Mouse (Mus musculus) frontal cortex, postnatal 10 days (tissue): ENCODE data around the gene Rbm20.

Experiments
- DNase-seq, 2 experiments: peaks; one replicate each; pipeline ENCODE4 v3.0.0; 2022; ENCODE audit warnings: low spot score in 2 of 2, mixed read lengths in 1 of 2

The Rbm20 gene

GRCm38 (mm10) chr19:53810584-53810983 lies 133.5 kb downstream of the Rbm20 start:
- DNase-seq: no peak

DNA sequence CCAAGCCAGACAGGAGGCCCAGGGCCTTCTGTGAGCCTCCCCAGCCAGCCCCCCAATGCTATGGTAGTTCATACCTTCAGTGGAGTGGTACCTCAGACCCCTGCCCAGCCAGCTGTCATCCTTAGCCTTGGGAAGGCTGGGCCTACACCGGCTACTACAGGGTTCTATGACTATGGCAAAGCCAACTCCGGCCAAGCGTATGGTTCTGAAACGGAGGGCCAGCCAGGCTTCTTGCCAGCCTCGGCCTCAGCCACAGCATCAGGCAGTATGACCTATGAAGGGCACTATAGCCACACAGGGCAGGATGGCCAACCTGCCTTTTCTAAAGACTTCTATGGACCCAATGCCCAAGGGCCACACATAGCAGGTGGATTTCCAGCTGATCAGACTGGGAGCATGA lies 136.5 kb downstream of the Rbm20 start:
- no peak for DNase-seq

- DNase-seq: no peak
Measured at GRCm38 (mm10) chr19:53815714-53816113, 138.6 kb downstream of the Rbm20 start.

DNA sequence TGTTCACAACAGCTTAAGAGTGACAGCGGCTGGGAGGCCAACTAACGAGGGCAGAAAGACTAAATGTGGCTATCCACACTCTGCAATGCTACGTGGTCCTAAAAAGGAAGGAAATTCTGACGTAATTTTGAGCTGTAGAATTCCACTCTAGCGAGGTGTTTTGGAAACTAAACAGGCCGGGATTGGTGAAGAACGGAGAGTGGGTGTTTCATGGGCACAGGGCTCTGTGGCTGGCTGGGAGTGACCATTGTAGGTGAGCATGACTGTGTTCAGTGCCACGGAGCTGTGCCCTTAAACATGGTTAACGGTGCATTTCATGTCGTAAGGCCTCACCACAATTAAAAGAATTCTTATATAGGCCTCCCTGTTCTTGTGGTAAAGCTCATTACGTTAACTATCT lies 139.1 kb downstream of the Rbm20 start:
- DNase-seq: no peak

GRCm38 (mm10) chr19:53819299-53819698 lies 142.2 kb downstream of the Rbm20 start:
- DNase-seq: no peak

DNA sequence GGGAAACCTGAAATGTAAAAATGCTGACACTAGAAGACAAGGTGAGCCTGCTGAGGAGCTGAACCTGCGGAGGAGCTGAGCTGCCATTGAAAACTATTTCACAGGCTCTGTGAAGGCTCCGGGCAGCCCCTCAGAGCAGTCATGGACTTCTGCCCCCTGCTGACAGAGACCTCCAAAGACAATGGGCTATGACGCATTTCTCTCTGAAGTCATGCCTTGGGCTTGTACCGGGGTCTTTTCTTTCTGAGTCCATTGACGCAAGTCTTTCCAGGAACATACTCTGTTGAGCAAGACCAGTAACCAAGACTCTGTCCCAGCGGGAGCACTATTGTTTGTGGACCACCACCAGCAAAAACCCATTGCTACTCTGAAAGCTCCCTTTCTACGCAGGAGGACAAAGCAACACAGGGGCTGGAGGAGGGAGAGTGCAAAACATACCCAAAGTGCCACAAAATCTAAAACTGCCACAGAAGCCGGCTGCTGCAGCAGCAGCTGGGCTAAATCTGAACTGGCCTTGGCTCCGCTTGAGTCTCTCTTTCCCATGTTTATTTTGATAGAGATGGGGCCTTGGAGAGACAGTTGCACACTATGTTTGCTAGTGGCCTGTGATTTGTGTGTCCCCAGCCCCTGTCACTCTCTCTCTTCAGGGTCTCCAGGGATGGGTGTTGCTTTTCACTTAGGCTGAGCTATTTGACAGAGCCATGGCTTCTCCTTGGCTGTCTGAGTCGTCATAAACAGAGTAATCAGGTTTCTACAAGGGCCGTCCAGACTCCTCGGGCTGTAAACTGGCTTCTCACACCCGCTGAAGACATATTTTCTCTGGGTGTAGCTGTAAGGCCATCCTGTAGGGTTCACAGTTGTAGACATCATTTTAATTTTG lies 144.4 kb downstream of the Rbm20 start:
- DNase-seq: no peak

DNA sequence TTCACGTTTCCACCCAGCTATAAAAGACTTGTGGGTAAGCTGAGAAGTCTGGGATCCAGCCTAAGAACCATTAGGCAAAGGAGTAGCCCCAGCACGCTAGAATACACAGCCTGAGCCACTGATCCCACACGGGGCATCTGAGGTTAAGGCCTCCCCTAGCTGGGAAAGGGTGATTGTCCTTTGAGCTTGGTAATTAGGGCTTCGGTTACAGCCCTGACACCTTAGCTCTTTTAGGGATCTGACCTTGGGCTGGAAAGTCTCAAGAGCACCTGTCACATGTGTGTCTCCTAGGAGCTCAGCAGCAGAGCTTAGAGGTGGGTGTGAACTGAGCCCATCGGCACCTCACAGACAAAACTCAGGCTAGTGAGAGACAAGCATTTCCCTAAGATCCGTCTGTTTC lies 146.7 kb downstream of the Rbm20 start:
- no peak for DNase-seq

DNA sequence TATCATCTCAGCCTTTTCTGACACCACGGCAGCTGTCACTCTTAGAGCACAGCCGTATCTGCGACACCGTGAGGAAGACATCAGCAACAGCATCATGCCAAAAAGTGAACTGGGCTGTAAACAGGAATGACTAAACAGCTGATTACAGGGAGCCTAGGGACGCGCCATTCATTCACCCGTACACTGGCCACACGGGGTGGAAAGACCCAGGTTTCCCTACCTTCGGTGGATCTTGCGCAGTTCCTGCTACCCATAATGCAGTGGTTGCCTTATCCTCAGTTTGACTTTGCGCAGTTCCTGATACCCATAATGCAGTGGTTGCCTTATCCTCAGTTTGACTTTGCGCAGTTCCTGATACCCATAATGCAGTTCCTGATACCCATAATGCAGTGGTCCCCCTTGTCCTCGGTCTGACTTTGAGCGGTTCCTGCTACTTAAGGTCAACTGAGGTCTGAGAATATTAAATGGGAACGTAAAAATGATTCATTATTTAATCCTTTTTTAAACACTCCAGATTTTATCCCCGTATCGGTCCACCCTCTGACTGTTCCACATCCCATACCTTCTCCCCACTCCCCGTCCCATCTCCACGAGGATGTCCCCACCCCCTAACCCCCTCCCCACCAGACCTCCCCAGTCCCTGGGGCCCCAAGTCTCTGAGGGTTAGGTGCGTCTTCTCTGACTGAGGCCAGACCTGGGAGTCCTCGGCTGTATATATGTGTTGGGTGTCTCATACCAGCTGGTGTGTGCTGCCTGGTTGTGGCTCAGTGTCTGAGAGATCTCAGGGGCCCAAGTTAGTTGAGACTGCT lies 148.0 kb downstream of the Rbm20 start:
- DNase-seq: no peak

DNA sequence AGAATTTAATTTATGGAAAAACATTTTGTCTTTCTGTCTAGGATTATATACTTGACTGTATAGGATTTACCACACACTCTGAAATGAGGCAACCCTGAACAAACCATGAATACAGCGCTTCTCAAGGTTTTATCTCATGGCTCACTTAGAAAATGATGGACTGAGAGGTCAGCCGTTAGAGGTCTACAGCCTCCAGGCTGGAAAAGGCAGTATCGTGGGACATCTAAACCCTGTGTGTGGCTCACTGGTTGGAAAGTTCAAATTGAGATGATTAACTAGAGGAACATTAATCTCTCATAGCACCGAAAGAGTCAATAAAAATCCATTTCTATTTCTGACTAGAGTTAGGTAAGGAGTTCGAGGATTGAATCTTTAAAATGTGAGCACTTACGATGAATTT lies 152.9 kb downstream of the Rbm20 start:
- no peak for DNase-seq

DNA sequence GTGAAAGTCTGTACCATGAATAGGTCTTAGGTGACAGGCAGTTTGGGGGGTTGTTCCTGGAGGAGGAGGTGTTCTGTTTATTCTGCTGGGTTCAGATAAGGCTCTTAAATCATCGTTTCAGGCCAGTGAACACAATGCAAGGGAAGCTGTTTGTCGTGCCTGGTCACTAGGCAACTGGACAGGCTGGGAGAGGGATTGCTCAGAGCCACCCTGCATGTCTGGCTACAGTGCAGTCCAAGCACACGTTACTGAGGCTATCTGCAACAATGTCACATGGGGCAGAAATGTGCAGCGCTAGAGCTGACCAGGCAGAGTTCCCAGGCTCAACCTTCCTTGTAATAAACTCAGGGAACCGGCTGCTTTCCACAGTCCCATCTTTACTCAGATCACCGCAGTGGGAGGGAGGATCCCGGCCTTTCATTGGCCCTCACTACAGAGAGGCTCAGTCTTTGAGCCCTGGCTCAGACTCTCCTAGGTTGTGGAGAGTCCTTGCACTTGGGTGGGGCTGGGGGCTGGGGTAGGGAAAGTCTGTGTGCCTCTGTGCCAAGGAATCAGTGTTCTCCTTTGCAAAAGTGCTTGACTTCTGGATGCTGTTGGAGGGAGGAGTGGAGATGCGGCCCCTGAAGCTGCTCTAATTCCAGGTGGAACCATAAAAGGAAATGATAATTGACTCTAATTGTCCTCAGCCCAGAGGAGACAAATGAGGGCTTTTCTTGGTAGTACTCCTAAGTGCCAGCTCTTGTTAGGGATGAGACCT lies 153.5 kb downstream of the Rbm20 start:
- no peak for DNase-seq

DNA sequence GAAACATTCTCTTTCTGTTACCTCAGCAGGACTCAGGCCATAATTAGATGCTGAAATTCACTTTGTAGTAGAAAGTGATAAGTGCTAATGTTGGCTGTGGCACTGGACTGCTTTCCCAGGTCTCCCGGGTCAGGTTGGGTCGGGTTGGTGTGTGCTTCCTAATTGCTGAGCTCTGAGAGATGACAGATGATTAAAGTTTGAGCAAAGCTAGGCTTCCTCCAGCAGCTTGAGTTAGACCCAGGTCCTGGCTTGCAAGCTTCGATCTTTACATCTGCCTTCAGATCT lies 154.0 kb downstream of the Rbm20 start:
- no peak for DNase-seq

GRCm38 (mm10) chr19:53832512-53832911 lies 155.4 kb downstream of the Rbm20 start:
- DNase-seq: no peak

DNA sequence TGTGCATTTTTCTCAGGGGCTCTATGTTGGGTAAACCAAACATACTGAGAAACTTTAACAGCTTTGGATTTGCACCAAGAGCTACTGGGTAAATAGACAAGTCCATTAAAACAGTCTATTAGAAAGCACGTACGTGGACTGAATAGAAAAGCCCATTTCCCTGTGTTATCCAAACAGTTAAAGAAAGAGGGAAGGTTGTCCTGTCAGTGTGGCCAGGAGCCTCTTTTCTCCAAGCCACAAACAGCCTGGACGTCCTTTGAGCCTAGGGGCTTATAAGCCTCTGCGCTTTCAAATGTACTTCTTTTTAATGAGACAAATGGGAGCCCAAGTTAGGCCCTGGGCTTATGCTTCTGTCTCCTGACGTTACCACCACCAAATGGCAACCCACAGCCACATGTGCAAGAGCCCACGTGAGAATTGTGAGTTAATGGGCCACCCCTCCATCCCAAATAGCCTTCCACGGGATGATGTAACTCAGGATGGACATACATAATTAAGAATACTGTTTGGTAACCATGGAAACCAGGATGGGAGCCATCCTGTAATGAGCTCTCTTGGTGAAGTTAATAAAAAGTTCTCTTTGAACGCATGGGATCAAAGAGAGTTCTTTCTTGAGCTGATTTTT lies 156.8 kb downstream of the Rbm20 start:
- no peak for DNase-seq

DNA sequence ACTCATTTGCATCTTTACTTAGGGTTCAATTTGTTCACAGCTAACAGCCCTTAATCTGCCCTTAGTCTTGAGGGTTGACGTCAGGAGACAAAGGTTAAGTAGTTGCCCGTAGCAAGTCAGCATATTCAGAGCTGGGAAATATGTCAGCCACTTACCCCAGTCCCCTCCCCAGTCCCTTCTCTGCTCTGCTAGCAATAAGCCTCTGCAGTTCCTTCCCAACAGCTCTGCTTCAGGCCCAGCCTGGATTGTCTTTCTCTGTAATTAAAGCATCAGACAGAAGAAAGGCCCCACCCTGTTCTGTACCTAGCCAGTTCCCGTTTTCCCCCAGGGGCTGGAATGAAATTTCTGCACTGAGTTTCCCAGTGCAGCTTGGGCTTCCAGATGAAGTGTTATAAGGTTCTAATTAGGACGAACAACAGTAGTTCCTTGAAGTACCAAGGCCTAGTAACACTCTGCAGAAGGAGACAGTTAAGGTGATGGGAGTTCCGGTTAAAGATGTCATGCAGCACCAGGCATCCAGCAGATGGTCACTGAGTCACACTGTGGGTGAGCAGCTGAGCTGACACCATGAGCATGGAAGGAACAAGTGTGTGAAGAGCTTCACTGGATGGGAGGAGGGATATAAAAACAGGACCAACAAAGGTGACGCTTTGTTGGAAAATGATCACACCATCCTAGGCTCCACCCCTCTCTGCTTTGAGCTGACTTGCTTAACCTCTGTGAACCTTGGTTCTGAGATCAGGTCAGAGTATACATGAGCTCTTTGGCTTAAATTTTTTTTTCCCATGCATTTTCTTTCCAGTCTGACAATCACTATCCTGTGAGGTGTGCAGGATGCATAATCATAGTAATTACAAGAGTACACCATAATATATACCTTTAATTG lies 159.7 kb downstream of the Rbm20 start:
- no peak for DNase-seq

DNA sequence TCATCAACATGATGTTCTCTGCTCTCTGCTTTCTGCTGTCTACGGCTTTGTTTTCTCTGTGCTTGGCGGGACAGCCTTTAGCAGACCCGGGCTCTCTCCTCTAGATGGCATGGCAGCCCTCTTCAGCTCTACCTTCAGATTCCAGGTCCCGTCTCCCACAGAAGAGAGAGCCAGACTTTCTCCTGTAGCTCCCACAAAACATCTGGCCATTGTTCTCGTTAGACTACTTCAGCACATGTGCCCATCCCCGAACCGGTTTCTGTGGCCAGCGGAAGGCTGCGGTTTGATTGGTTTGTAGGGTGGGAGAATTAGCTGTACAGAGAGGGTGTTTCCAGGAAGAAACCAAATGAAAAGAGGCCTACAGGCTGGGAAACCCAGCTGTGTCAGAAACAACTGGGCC lies 161.7 kb downstream of the Rbm20 start:
- no peak for DNase-seq

- DNase-seq: no peak
Measured at GRCm38 (mm10) chr19:53839837-53840236, 162.7 kb downstream of the Rbm20 start.

GRCm38 (mm10) chr19:53841915-53842314 lies 164.8 kb downstream of the Rbm20 start:
- DNase-seq: no peak

DNA sequence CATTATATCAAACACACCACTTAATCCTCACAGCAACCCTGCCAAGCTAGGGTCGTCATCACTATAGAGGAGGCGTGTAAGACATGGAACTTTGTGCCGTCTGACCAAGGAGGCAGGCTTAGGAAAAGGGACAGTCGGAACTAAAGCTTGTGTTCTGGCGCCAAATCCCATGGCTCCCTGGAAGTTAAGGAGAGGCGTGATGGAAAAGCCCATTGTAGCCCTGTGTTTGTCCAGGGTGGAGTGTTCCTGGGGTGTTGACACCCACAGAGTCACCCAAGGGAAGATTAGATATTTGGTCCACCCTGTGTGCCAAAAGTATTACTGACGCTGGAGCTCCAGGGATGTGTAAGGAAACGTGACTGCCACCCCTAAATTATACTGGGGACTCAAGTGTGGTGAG lies 166.9 kb downstream of the Rbm20 start:
- DNase-seq: no peak

DNA sequence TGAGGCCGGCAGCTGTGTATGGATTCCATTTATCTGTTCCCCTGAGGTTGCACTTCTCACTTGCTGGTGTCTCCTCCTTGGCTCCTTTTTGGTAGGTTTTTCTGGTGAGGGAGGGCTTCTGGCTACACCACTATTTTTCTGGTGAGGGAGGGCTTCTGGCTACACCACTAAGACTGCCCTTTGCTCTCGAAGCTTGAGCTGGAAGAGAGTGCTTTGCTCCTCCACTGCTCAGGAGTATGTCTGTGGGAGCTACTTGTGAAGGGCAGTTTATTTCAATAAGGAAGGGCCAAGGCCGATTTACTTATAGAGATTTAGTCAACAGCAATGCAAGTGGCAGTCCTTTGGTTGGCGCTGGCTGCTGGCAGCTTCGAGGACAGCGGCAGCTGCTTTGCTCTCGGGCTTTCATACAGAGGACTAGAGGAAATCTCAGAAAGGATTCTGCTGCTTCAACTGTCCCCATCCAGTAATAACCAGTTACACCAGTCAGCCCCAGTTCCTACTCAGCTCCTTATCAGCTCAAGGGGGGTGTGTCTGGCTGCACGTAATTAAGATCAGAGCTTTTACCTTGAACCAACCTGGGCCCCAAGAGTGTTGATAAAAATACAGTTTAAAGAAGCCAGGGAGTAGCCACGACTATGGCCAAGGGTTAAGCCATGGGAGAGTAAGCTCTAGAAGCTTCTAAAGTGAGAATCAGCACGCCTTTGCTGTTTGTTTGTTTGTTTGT lies 171.3 kb downstream of the Rbm20 start:
- DNase-seq: no peak

DNA sequence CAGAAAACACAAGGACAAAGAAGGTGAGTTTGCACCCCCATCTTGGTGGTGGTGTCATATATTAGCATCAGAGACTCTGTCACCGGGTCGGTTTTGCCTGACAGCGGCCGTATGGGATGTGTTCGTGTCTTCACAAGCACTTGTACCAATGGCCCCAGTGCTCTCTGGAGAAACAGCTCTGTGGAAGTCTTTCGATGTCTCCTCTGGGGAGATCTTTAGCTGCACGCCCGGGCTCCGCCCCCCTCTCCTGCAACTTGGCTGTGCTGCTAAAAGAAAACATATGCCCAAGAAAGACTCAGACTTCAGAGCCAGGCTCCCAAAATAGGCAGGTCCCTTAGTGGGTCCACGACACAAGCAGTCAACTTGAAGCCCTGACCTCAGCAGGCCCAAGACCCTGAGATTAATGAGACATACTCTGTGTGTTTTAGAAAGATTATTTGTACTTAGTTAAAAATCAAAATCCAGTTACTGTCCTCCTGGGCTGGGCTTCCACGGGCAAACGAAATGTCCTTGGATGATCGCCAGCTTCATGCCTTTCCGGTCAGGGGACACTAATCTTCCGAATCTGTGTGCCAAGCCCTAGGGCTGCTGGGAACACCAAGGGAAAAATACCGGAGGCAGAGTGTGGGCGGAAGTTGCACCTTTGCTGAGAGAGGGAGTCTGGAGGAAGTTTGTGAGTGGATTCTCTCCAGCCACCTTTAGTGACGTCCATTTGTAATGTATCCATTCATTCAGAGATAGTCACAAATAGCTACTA lies 173.2 kb downstream of the Rbm20 start:
- DNase-seq: no peak
